Mouse (Mus musculus) forebrain, embryonic 11.5 days (tissue): Measurements from ENCODE around the gene Tmbim1. TPM values are rescaled to one million over a fixed set of nuclear protein-coding genes. Genes with fewer than 3 reads are reported as not detected.
A peak's percentile ranks its signal among the peaks of the same experiment; 100 is the strongest.

Experiments used
- ATAC-seq: fragments of 200-750 bp; cut with Nextera tagmentation; replicated peaks from 2 replicates; pipeline ENCODE4 v1.8.0; 2017; ENCODE audit warnings: moderate TSS enrichment; ENCODE audit not compliant: low FRiP score
- DNase-seq: peaks from one replicate; pipeline ENCODE4 v3.0.0-alpha.2; 2017; ENCODE audit warnings: low spot score
- H3K27ac ChIP-seq: fragments of 300-500 bp; sonication (generic); 2 replicates; pipeline ENCODE4 v1.5.1; 2014; ENCODE audit warnings: low read depth, low read length
- H3K27me3 ChIP-seq: fragments of 300-500 bp; sonication (generic); 2 replicates; pipeline ENCODE4 v1.6.1; 2014; ENCODE audit warnings: mild to moderate bottlenecking, low read length, mixed read lengths; ENCODE audit not compliant: control insufficient read depth, insufficient read depth
- H3K36me3 ChIP-seq: fragments of 300-500 bp; sonication (generic); 2 replicates; pipeline ENCODE4 v1.6.1; 2014; ENCODE audit warnings: mild to moderate bottlenecking, low read length, moderate library complexity, mixed read lengths; ENCODE audit not compliant: control insufficient read depth, insufficient read depth
- H3K4me1 ChIP-seq: fragments of 300-500 bp; sonication (generic); replicated peaks from 2 replicates; pipeline ENCODE4 v1.6.1; 2014; ENCODE audit warnings: low read length, mixed read lengths; ENCODE audit not compliant: control insufficient read depth, insufficient read depth
- H3K4me2 ChIP-seq: fragments of 300-500 bp; sonication (generic); 2 replicates; pipeline ENCODE4 v1.6.1; 2014; ENCODE audit warnings: low read depth, mild to moderate bottlenecking, low read length, moderate library complexity, mixed read lengths; ENCODE audit not compliant: severe bottlenecking
- H3K4me3 ChIP-seq: fragments of 300-500 bp; sonication (generic); 2 replicates; pipeline ENCODE4 v1.5.1; 2014; ENCODE audit warnings: low read depth, low read length
- H3K9ac ChIP-seq: fragments of 300-500 bp; sonication (generic); 2 replicates; pipeline ENCODE4 v1.6.1; 2014; ENCODE audit warnings: low read length
- H3K9me3 ChIP-seq: fragments of 300-500 bp; sonication (generic); 2 replicates; pipeline ENCODE4 v1.6.1; 2016; ENCODE audit warnings: low read length, mixed read lengths; ENCODE audit not compliant: control insufficient read depth
- WGBS: fragments of 180-500 bp; shearing (Covaris S2); extraction: QIAGEN DNeasy Blood & Tissue Kit; methylation state at CpG from one replicate; pipeline ENCODE4 v1.1.7; 2014; 5-methylcytosine and 5-hydroxymethylcytosine counted together
- polyA plus RNA-seq: library from polyadenylated mRNA; unstranded; fragments of >200 nt; fragmentation: Nextera tagmentation; extraction: Ambion mirVana; gene quantifications from 2 replicates; pipeline ENCODE4 v1.2.1, GENCODE M21; 2014

Tmbim1 gene
- polyA plus RNA-seq, 1 experiment from 2014 or later = 6.9 TPM

- H3K36me3 ChIP-seq = no peaks in the 10 kb centered on the region; the same call in 1 of the 2 replicates
- 0 out of 2 replicates have a peak, but pooled peaks have one; percentile 18 for ATAC-seq
These were observed 10.5 kb downstream of the Tmbim1 start for GRCm38 (mm10) chr1:74294733-74295455.

GRCm38 (mm10) chr1:74294090-74294643 lies 11.3 kb downstream of the Tmbim1 start:
- H3K4me1 ChIP-seq = peaks cover 5% of the 10 kb centered on the region; the same call in 1 of the 2 replicates
- H3K9me3 ChIP-seq = no peaks in the 10 kb centered on the region
- DNase-seq = no peak
- ATAC-seq = no peak
- H3K4me3 ChIP-seq = no peak overlapping the region
- no peak overlapping the region for H3K27ac ChIP-seq
- no peaks in the 10 kb centered on the region for H3K27me3 ChIP-seq
- WGBS = 91% methylated on average over 3 of the region's 3 CpGs
- H3K4me2 ChIP-seq = no peak overlapping the region
- no peaks in the 10 kb centered on the region; the same call in 1 of the 2 replicates for H3K36me3 ChIP-seq
- H3K9ac ChIP-seq = no peak overlapping the region

More at GRCm38 (mm10) chr1:74294733-74295455, 10.5 kb downstream of the Tmbim1 start:
- H3K4me3 ChIP-seq = no peak overlapping the region
- peak overlapping the region; percentile 64 for H3K27ac ChIP-seq
- H3K4me2 ChIP-seq = no peak overlapping the region
- no peaks in the 10 kb centered on the region for H3K27me3 ChIP-seq
- WGBS = 93% methylated on average over 6 of the region's 6 CpGs
- H3K9ac ChIP-seq = peak overlapping the region; percentile 27; the same call in 1 of the 2 replicates
- peaks cover 5% of the 10 kb centered on the region; the same call in 1 of the 2 replicates for H3K4me1 ChIP-seq
- H3K9me3 ChIP-seq = no peaks in the 10 kb centered on the region
- no peak for DNase-seq

GRCm38 (mm10) chr1:74293306-74293960 lies 12.0 kb downstream of the Tmbim1 start:
- H3K4me1 ChIP-seq = peaks cover 5% of the 10 kb centered on the region; the same call in 1 of the 2 replicates
- no peak overlapping the region for H3K4me2 ChIP-seq
- ATAC-seq = no peak
- no peaks in the 10 kb centered on the region; the same call in 1 of the 2 replicates for H3K36me3 ChIP-seq
- H3K9ac ChIP-seq = no peak overlapping the region
- no peak for DNase-seq
- no peaks in the 10 kb centered on the region for H3K27me3 ChIP-seq
- no peaks in the 10 kb centered on the region for H3K9me3 ChIP-seq
- 89% methylated on average over 8 of the region's 8 CpGs for WGBS
- H3K27ac ChIP-seq = no peak overlapping the region
- H3K4me3 ChIP-seq = no peak overlapping the region

- WGBS = 86% methylated on average over 11 of the region's 11 CpGs
- no peak overlapping the region for H3K4me3 ChIP-seq
- H3K4me1 ChIP-seq = peaks cover 5% of the 10 kb centered on the region; the same call in 1 of the 2 replicates
- no peaks in the 10 kb centered on the region; the same call in 1 of the 2 replicates for H3K36me3 ChIP-seq
- H3K9me3 ChIP-seq = no peaks in the 10 kb centered on the region
- no peak overlapping the region for H3K4me2 ChIP-seq
- H3K27me3 ChIP-seq = no peaks in the 10 kb centered on the region
- no peak overlapping the region for H3K27ac ChIP-seq
- ATAC-seq (no peak), DNase-seq (no peak)
- no peak overlapping the region for H3K9ac ChIP-seq
These were observed 12.9 kb downstream of the Tmbim1 start for GRCm38 (mm10) chr1:74292331-74293020.

GRCm38 (mm10) chr1:74290141-74290540 lies 15.3 kb downstream of the Tmbim1 start:
- Histone ChIP-seq H3K9me3 (no peaks in the 10 kb centered on the region), H3K27ac (no peak overlapping the region), H3K36me3 (no peaks in the 10 kb centered on the region), H3K27me3 (no peaks in the 10 kb centered on the region), H3K4me1 (peaks cover 3% of the 10 kb centered on the region), H3K4me3 (no peak overlapping the region), H3K4me2 (no peak overlapping the region), H3K9ac (no peak overlapping the region)
- WGBS = 93% methylated on average over 5 of the region's 5 CpGs
- ATAC-seq (no peak), DNase-seq (no peak)

- DNase-seq (no peak), ATAC-seq (no peak)
- no peak overlapping the region for H3K4me2 ChIP-seq
- H3K36me3 ChIP-seq = no peaks in the 10 kb centered on the region
- H3K9ac ChIP-seq = no peak overlapping the region
- no peaks in the 10 kb centered on the region for H3K27me3 ChIP-seq
- H3K4me3 ChIP-seq = no peak overlapping the region
- H3K9me3 ChIP-seq = no peaks in the 10 kb centered on the region
- 88% methylated on average over 2 of the region's 2 CpGs for WGBS
- H3K4me1 ChIP-seq = peaks cover 3% of the 10 kb centered on the region
- H3K27ac ChIP-seq = no peak overlapping the region
These were observed 15.7 kb downstream of the Tmbim1 start for GRCm38 (mm10) chr1:74289740-74290139.

GRCm38 (mm10) chr1:74289248-74289647 lies 16.2 kb downstream of the Tmbim1 start:
- 94% methylated on average over 9 of the region's 9 CpGs for WGBS
- H3K27me3 ChIP-seq = no peaks in the 10 kb centered on the region
- DNase-seq (no peak), ATAC-seq (no peak)
- no peak overlapping the region for H3K4me2 ChIP-seq
- peaks cover 3% of the 10 kb centered on the region for H3K4me1 ChIP-seq
- H3K27ac ChIP-seq = no peak overlapping the region
- no peaks in the 10 kb centered on the region for H3K9me3 ChIP-seq
- no peak overlapping the region for H3K4me3 ChIP-seq
- H3K9ac ChIP-seq = no peak overlapping the region
- no peaks in the 10 kb centered on the region for H3K36me3 ChIP-seq

- Histone ChIP-seq H3K36me3 (no peaks in the 10 kb centered on the region), H3K4me3 (no peak overlapping the region), H3K27me3 (no peaks in the 10 kb centered on the region), H3K4me1 (peaks cover 3% of the 10 kb centered on the region), H3K9ac (no peak overlapping the region), H3K9me3 (no peaks in the 10 kb centered on the region), H3K27ac (no peak overlapping the region), H3K4me2 (no peak overlapping the region)
- DNase-seq = no peak
- WGBS = 81% methylated on average over 4 of the region's 4 CpGs
- ATAC-seq = no peak
These were observed 17.1 kb downstream of the Tmbim1 start for GRCm38 (mm10) chr1:74288327-74288726.
